Mouse (Mus musculus) CH12.LX (cell line): ENCODE measurements around the gene Naa60. TPM values are rescaled to one million over a fixed set of nuclear protein-coding genes. Genes with fewer than 3 reads are reported as not detected.

Experiments used
- DNase-seq: peaks from one replicate; pipeline ENCODE4 v3.0.0-alpha.2; 2013; ENCODE audit errors: extremely low read depth
- H3K27ac ChIP-seq: 2 replicates; pipeline ENCODE4 v1.5.1; 2012; ENCODE audit warnings: low read depth, mild to moderate bottlenecking, control low read depth, moderate library complexity; ENCODE audit not compliant: insufficient read depth
- H3K27me3 ChIP-seq: replicated peaks from 2 replicates; pipeline ENCODE3; 2012; ENCODE audit warnings: inconsistent platforms
- H3K36me3 ChIP-seq, 2 experiments: replicated peaks in 1 of 2; 2 replicates each; pipeline versions ENCODE3 to v1.6.1; 2012; ENCODE audit warnings: inconsistent platforms in 1 of 2, low read length in 1 of 2, mild to moderate bottlenecking in 1 of 2, mixed read lengths in 1 of 2, moderate library complexity in 1 of 2; ENCODE audit not compliant: control insufficient read depth in 1 of 2, insufficient read depth in 1 of 2
- H3K4me1 ChIP-seq, 2 experiments: 2 replicates each; pipeline ENCODE4 v1.6.1; 2012; ENCODE audit warnings: inconsistent platforms in 1 of 2, moderate library complexity in 1 of 2; ENCODE audit not compliant: insufficient read depth in 2 of 2, control insufficient read depth in 1 of 2
- H3K4me2 ChIP-seq: 2 replicates; pipeline ENCODE4 v1.6.1; 2012; ENCODE audit warnings: low read depth, mild to moderate bottlenecking, control low read depth; ENCODE audit not compliant: poor library complexity, insufficient read depth, severe bottlenecking
- H3K4me3 ChIP-seq, 3 experiments: fragments of 150-350 bp in 1 of 3; sonication (generic) in 1 of 3; replicated peaks in 1 of 3; 2 replicates each; pipeline versions ENCODE3 to v1.5.1; 2011 to 2012; ENCODE audit warnings: low read depth in 2 of 3, low read length in 2 of 3, mild to moderate bottlenecking in 2 of 3, moderate library complexity in 2 of 3, control low read depth in 1 of 3, improper control_type of control experiment in 1 of 3, inconsistent platforms in 1 of 3, mixed read lengths in 1 of 3; ENCODE audit not compliant: poor library complexity in 1 of 3
- H3K79me2 ChIP-seq: replicated peaks from 2 replicates; pipeline ENCODE4 v1.6.1; 2012; ENCODE audit warnings: mild to moderate bottlenecking, moderate library complexity; ENCODE audit not compliant: control insufficient read depth, poor library complexity, insufficient read depth, severe bottlenecking; ENCODE audit errors: extremely low read depth
- H3K9ac ChIP-seq: 2 replicates; pipeline ENCODE4 v1.6.1; 2012; ENCODE audit warnings: low read depth, mild to moderate bottlenecking, control low read depth, moderate library complexity; ENCODE audit not compliant: insufficient read depth
- H3K9me3 ChIP-seq: replicated peaks from 2 replicates; pipeline ENCODE3; 2012; ENCODE audit warnings: low read length, inconsistent platforms, mixed read lengths
- BHLHE40 ChIP-seq: IDR thresholded peaks from 2 replicates; pipeline ENCODE4 v1.6.1; 2011; ENCODE audit warnings: mild to moderate bottlenecking, low read depth, low read length, improper control_type of control experiment
- CHD1 ChIP-seq: IDR thresholded peaks from 2 replicates; pipeline ENCODE4 v1.6.1; 2012; ENCODE audit warnings: low read depth, low read length, improper control_type of control experiment, inconsistent platforms
- CHD2 ChIP-seq: IDR thresholded peaks from 2 replicates; pipeline ENCODE4 v1.6.1; 2011; ENCODE audit warnings: low read length, improper control_type of control experiment
- CTCF ChIP-seq, 2 experiments: IDR thresholded peaks in 1 of 2; conservative IDR thresholded peaks in 1 of 2; 2 replicates each; pipeline ENCODE4 v1.5.1; 2011 to 2012; ENCODE audit warnings: low read depth in 2 of 2, low read length in 2 of 2, improper control_type of control experiment in 1 of 2, inconsistent platforms in 1 of 2, mild to moderate bottlenecking in 1 of 2, moderate library complexity in 1 of 2
- EP300 ChIP-seq: IDR thresholded peaks from 2 replicates; pipeline ENCODE4 v1.6.1; 2011; ENCODE audit warnings: low read length, improper control_type of control experiment
- GABPA ChIP-seq: IDR thresholded peaks from 2 replicates; pipeline ENCODE4 v1.6.1; 2012; ENCODE audit warnings: low read depth, low read length, improper control_type of control experiment, inconsistent platforms; ENCODE audit not compliant: insufficient replicate concordance
- HCFC1 ChIP-seq: IDR thresholded peaks from 2 replicates; pipeline ENCODE4 v1.6.1; 2012; ENCODE audit warnings: low read depth, mild to moderate bottlenecking, inconsistent platforms, low read length, improper control_type of control experiment
- JUN ChIP-seq: IDR thresholded peaks from 2 replicates; pipeline ENCODE4 v1.6.1; 2011; ENCODE audit warnings: low read depth, mild to moderate bottlenecking, low read length, improper control_type of control experiment, moderate library complexity; ENCODE audit not compliant: insufficient read depth
- JUND ChIP-seq: conservative IDR thresholded peaks from 2 replicates; pipeline ENCODE4 v1.6.1; 2011; ENCODE audit warnings: low read depth, low read length, improper control_type of control experiment
- KAT2A ChIP-seq: IDR thresholded peaks from 2 replicates; pipeline ENCODE4 v1.6.1; 2012; ENCODE audit warnings: low read length, improper control_type of control experiment, inconsistent platforms; ENCODE audit not compliant: insufficient replicate concordance
- MAX ChIP-seq: IDR thresholded peaks from 2 replicates; pipeline ENCODE4 v1.6.1; 2011; ENCODE audit warnings: low read length, improper control_type of control experiment
- MAZ ChIP-seq: IDR thresholded peaks from 2 replicates; pipeline ENCODE4 v1.6.1; 2012; ENCODE audit warnings: low read depth, mild to moderate bottlenecking, inconsistent platforms, low read length, improper control_type of control experiment, moderate library complexity
- MEF2A ChIP-seq: IDR thresholded peaks from 2 replicates; pipeline ENCODE4 v1.6.1; 2014; ENCODE audit warnings: low read depth, mild to moderate bottlenecking, inconsistent platforms, low read length, improper control_type of control experiment, borderline replicate concordance
- MXI1 ChIP-seq: IDR thresholded peaks from 2 replicates; pipeline ENCODE4 v1.6.1; 2011; ENCODE audit warnings: mild to moderate bottlenecking, low read depth, low read length, improper control_type of control experiment
- MYC ChIP-seq: IDR thresholded peaks from 2 replicates; pipeline ENCODE4 v1.6.1; 2011; ENCODE audit warnings: low read depth, mild to moderate bottlenecking, improper control_type of control experiment, low read length
- NELFE ChIP-seq: IDR thresholded peaks from 2 replicates; pipeline ENCODE4 v1.6.1; 2011; ENCODE audit warnings: low read depth, low read length, improper control_type of control experiment
- NRF1 ChIP-seq: IDR thresholded peaks from 2 replicates; pipeline ENCODE4 v1.6.1; 2014; ENCODE audit warnings: low read depth, mild to moderate bottlenecking, inconsistent platforms, low read length, improper control_type of control experiment, moderate library complexity
- PAX5 ChIP-seq: IDR thresholded peaks from 2 replicates; pipeline ENCODE4 v1.6.1; 2012; ENCODE audit warnings: low read length, inconsistent platforms, mixed read lengths
- POLR2A ChIP-seq: IDR thresholded peaks from 2 replicates; pipeline ENCODE4 v1.6.1; 2011; ENCODE audit warnings: low read depth, mild to moderate bottlenecking, improper control_type of control experiment, low read length
- POLR2AphosphoS2 ChIP-seq: IDR thresholded peaks from 2 replicates; pipeline ENCODE4 v1.6.1; 2011; ENCODE audit warnings: low read depth, low read length, improper control_type of control experiment
- SIN3A ChIP-seq: IDR thresholded peaks from 2 replicates; pipeline ENCODE4 v1.6.1; 2012; ENCODE audit warnings: low read length, improper control_type of control experiment, inconsistent platforms
- SMC3 ChIP-seq: IDR thresholded peaks from 2 replicates; pipeline ENCODE4 v1.6.1; 2011; ENCODE audit warnings: low read depth, low read length, improper control_type of control experiment
- TBP ChIP-seq: conservative IDR thresholded peaks from 2 replicates; pipeline ENCODE4 v1.6.1; 2011; ENCODE audit warnings: low read depth, low read length, improper control_type of control experiment
- TCF12 ChIP-seq: IDR thresholded peaks from 2 replicates; pipeline ENCODE4 v1.6.1; 2014; ENCODE audit warnings: low read depth, mild to moderate bottlenecking, inconsistent platforms, low read length, improper control_type of control experiment
- UBTF ChIP-seq: IDR thresholded peaks from 2 replicates; pipeline ENCODE4 v1.6.1; 2012; ENCODE audit warnings: low read depth, mild to moderate bottlenecking, inconsistent platforms, low read length, improper control_type of control experiment, moderate library complexity
- USF1 ChIP-seq: IDR thresholded peaks from 2 replicates; pipeline ENCODE4 v1.6.1; 2014; ENCODE audit warnings: low read depth, mild to moderate bottlenecking, inconsistent platforms, low read length, improper control_type of control experiment
- USF2 ChIP-seq: conservative IDR thresholded peaks from 2 replicates; pipeline ENCODE4 v1.6.1; 2011; ENCODE audit warnings: low read depth, low read length, improper control_type of control experiment
- ZC3H11A ChIP-seq: IDR thresholded peaks from 2 replicates; pipeline ENCODE4 v1.6.1; 2012; ENCODE audit warnings: low read depth, mild to moderate bottlenecking, inconsistent platforms, low read length, improper control_type of control experiment
- ZKSCAN1 ChIP-seq: IDR thresholded peaks from 2 replicates; pipeline ENCODE4 v1.6.1; 2012; ENCODE audit warnings: low read depth, inconsistent platforms, low read length, improper control_type of control experiment, borderline replicate concordance
- dilution Hi-C: fragments of 300-500 bp; cut with MboI; formaldehyde crosslinking; loops from 2 replicates; pipeline ENCODE4 v1.14.3; 2020; ENCODE audit warnings: low sequenced_read_pairs; ENCODE audit not compliant: extremely low pct_unique_long_range_greater_than_20kb, extremely low pct_ligation_motif_present
- in situ Hi-C: fragments of 300-500 bp; cut with MboI; formaldehyde crosslinking; loops from 3 replicates; pipeline ENCODE4 v1.14.3; 2019; ENCODE audit warnings: low sequenced_read_pairs, low pct_ligation_motif_present, low pct_unique_long_range_greater_than_20kb, mixed read lengths
- polyA plus RNA-seq: library from polyadenylated mRNA; unstranded; fragments of >175 nt; gene quantifications from 2 replicates; pipeline ENCODE4 v1.2.1, GENCODE M21; 2012; ENCODE audit warnings: low read depth; ENCODE audit not compliant: insufficient read length
- total RNA-seq, 2 experiments: library from RNA; depleted of rRNA; stranded (reverse); fragments of 300-350 nt in 1 of 2; fragments of >200 nt in 1 of 2; gene quantifications; 2 replicates each; pipeline ENCODE4 v1.2.3; 2012 to 2014

Naa60 gene
- total and polyA plus RNA-seq, 3 experiments: 26.4 to 81.5 (median 31.9) TPM

DNA sequence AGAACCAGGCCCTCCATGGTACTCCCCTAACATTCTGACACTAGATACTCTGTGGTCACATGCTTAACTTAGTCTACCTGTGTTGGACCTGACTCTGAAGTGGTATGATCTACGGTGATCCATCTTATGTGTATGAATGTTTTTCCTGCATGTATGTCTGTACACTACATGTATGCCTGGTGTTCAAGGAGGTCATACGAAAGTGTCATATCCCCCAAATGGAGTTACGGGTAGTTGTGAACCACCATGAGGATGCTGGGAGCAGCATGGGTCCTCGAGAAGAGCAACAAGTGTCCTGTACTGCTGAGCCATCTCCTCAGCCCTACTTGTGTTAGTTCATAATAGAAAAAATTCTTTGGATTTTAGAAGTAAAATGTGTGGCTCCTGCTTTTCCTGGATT lies 4.2 kb downstream of the Naa60 start:
- H3K4me1 ChIP-seq: peaks cover 0 to 22% of the 10 kb centered on the region in 2 experiments; a peak in 2 of 4 replicates
- no peaks in the 10 kb centered on the region for H3K9me3 ChIP-seq
- dilution Hi-C loops: no loop called here
- no peak overlapping the region for H3K4me3 ChIP-seq
- peaks cover 17 to 55% of the 10 kb centered on the region in 2 experiments for H3K36me3 ChIP-seq
- peaks cover 3% of the 10 kb centered on the region for H3K79me2 ChIP-seq
- H3K4me2 ChIP-seq: no peak overlapping the region
- no peak for TF ChIP-seq MEF2A
- TF ChIP-seq JUN: no peak
- no peak for TF ChIP-seq CHD1
- TF ChIP-seq NRF1: no peak
- TF ChIP-seq TCF12: no peak
- TF ChIP-seq JUND: no peak
- TF ChIP-seq USF1: no peak
- no peak for TF ChIP-seq MAZ
- no peak for TF ChIP-seq PAX5
- no peak for TF ChIP-seq ZC3H11A
- in situ Hi-C loops: no loop called here
- H3K27ac ChIP-seq: no peak overlapping the region
- no peak for DNase-seq
- no peak overlapping the region for H3K9ac ChIP-seq
- no peaks in the 10 kb centered on the region for H3K27me3 ChIP-seq

DNA sequence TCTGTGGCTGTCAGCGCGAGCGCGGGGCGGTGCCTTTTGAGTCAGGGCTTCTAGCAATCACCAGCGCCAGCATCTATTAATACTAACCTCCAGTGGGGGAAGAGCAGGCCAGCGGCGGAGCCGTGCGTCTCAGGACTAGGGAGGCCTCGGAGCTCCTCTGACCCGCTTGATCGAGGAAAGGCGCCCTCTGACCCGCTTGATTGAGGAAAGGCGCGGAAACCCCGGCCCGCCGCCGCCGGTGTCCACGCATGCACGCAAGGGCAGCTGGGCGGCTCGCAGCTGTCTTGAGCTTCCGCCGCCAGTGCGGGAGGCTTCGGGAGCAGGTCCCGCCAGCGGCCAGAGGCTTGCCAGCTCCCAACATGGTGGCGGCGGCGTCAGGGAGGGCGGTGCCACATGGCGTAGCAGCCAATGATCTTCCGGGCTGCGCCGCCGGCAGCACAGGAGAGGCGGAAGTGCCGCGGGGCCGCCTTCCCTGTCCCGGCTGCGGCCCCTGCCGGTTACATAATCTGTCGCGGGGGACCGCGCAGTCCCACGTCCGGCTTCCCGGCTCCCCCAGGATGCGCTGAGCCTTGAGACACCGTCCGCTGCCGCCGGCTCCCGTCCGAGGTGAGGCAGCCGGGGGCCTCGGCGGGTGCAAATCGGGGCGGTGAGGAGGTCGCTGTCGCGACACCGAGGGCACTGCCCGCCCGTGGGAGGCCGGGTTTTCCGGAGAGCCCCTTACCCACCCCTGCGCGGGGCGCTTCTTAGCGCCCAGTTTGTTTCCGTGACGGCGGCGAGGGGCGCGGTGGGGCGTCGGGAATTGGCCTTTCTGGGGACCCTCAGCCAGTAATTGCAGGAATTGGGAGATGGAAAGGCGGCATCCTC lies 12.3 kb downstream of the Naa60 start, which contains the start of the genes Zfp597 and Gm20695:
Zfp597 (minus strand) TSS at position 361 of the 864 bp plus-strand sequence.
Gm20695 (plus strand) TSS at position 448 of the 864 bp plus-strand sequence.
- DNase-seq: peak; percentile 94
- dilution Hi-C loops: no loop called here
- Histone ChIP-seq H3K9ac (peak within 1 kb of the TSS; percentile 84), H3K4me3 (peak within 1 kb of the TSS; percentile 81 to 91 (median 87)), H3K79me2 (peaks cover 36% of the 10 kb centered on the region), H3K27ac (peak within 1 kb of the TSS; percentile 2; the same call in 1 of the 2 replicates), H3K36me3 (peaks cover 3 to 39% of the 10 kb centered on the region in 2 experiments), H3K4me2 (peak within 1 kb of the TSS; percentile 77), H3K4me1 (peaks cover 5 to 41% of the 10 kb centered on the region in 2 experiments), H3K27me3 (no peaks in the 10 kb centered on the region), H3K9me3 (no peaks in the 10 kb centered on the region)
- in situ Hi-C loops: loop anchor here (5.0 kb wide), 1 partner anchor 37 kb away; the partner anchor contains the start of gene Zfp174
- TF ChIP-seq BHLHE40 (peak; percentile 42), GABPA (peak; percentile 74; the same call in 1 of the 2 replicates), POLR2A (peak; percentile 80), TBP (no peak), ZKSCAN1 (no peak), TCF12 (peak; percentile 75), ZC3H11A (no peak), SIN3A (peak; percentile 98), JUN (no peak), USF1 (peak; percentile 61), UBTF (peak; percentile 53; the same call in 1 of the 2 replicates), SMC3 (peak; percentile 9; the same call in 1 of the 2 replicates), NRF1 (peak; percentile 80), MAZ (peak; percentile 30; the same call in 1 of the 2 replicates), MXI1 (peak; percentile 94), NELFE (peak; percentile 72; the same call in 1 of the 2 replicates), CTCF (conservative IDR thresholded peaks at IDR 0.05 in 1 of 2, IDR thresholded peaks at IDR 0.05 in 1 of 2; ENCODE audit: low read depth in 2 of 2, low read length in 2 of 2) (peak in 1 of 2 experiments; percentile 31; a peak in 2 of 4 replicates), HCFC1 (peak; percentile 96), USF2 (no peak), CHD2 (peak; percentile 90; the same call in 1 of the 2 replicates), MAX (peak; percentile 86), MEF2A (no peak), PAX5 (no peak), EP300 (no peak), MYC (no peak), POLR2AphosphoS2 (0 out of 2 replicates have a peak, but pooled peaks have one; percentile 57), JUND (no peak), KAT2A (peak; percentile 98), CHD1 (no peak)
